Mouse (Mus musculus): ENCODE data around the gene Zfp296. TPM values are rescaled to one million over a fixed set of nuclear protein-coding genes. Genes with fewer than 3 reads are reported as not detected.

Gene Zfp296
- polyA plus RNA-seq, 1 experiment from 2014 or later, result 0.14 TPM

- 93% methylated on average over 4 of the region's 4 CpGs for WGBS
These were observed 12.6 kb upstream of the Zfp296 start for GRCm38 (mm10) chr7:19564455-19564854.

GRCm38 (mm10) chr7:19565803-19566202 is 11.3 kb upstream of the Zfp296 start:
- no peak for TF ChIP-seq CTCF (IDR thresholded peaks at IDR 0.05; ENCODE audit: low read depth)
- Histone ChIP-seq H3K9me3 (ENCODE audit: control insufficient read depth) (no peaks in the 10 kb centered on the region), H3K27me3 (replicated peaks; ENCODE audit: control insufficient read depth, insufficient read depth, low read length) (no peaks in the 10 kb centered on the region), H3K4me2 (replicated peaks; ENCODE audit: low read depth) (no peak overlapping the region), H3K9ac (ENCODE audit: low read depth, low read length) (no peak overlapping the region), H3K27ac (ENCODE audit: low read depth, low read length) (no peak overlapping the region), H3K4me3 (ENCODE audit: low read depth, low read length) (no peak overlapping the region), H3K4me1 (replicated peaks; ENCODE audit: control insufficient read depth, insufficient read depth, low read length) (no peaks in the 10 kb centered on the region), H3K36me3 (ENCODE audit: control insufficient read depth, insufficient read depth) (peaks cover 32% of the 10 kb centered on the region)
- no peak for ATAC-seq
- WGBS, result 91% methylated on average over 2 of the region's 2 CpGs

More at GRCm38 (mm10) chr7:19564455-19564854, 12.6 kb upstream of the Zfp296 start:
- Histone ChIP-seq H3K27me3 (replicated peaks; ENCODE audit: control insufficient read depth, insufficient read depth, low read length) (no peaks in the 10 kb centered on the region), H3K9ac (ENCODE audit: low read depth, low read length) (no peak overlapping the region), H3K36me3 (ENCODE audit: control insufficient read depth, insufficient read depth) (peaks cover 23% of the 10 kb centered on the region), H3K4me3 (ENCODE audit: low read depth, low read length) (no peak overlapping the region), H3K9me3 (ENCODE audit: control insufficient read depth) (no peaks in the 10 kb centered on the region), H3K27ac (ENCODE audit: low read depth, low read length) (peak overlapping the region; percentile 28; the same call in 1 of the 2 replicates), H3K4me1 (replicated peaks; ENCODE audit: control insufficient read depth, insufficient read depth, low read length) (peaks cover 9% of the 10 kb centered on the region; the same call in 1 of the 2 replicates), H3K4me2 (replicated peaks; ENCODE audit: low read depth) (no peak overlapping the region)
- peak; percentile 52 for TF ChIP-seq CTCF (IDR thresholded peaks at IDR 0.05; ENCODE audit: low read depth)
- ATAC-seq, result no peak

- Histone ChIP-seq H3K36me3 (ENCODE audit: control insufficient read depth, insufficient read depth) (peaks cover 32% of the 10 kb centered on the region), H3K9me3 (ENCODE audit: control insufficient read depth) (no peaks in the 10 kb centered on the region), H3K27me3 (replicated peaks; ENCODE audit: control insufficient read depth, insufficient read depth, low read length) (no peaks in the 10 kb centered on the region), H3K4me2 (replicated peaks; ENCODE audit: low read depth) (no peak overlapping the region), H3K27ac (ENCODE audit: low read depth, low read length) (no peak overlapping the region), H3K4me1 (replicated peaks; ENCODE audit: control insufficient read depth, insufficient read depth, low read length) (peaks cover 7% of the 10 kb centered on the region; the same call in 1 of the 2 replicates), H3K9ac (ENCODE audit: low read depth, low read length) (no peak overlapping the region), H3K4me3 (ENCODE audit: low read depth, low read length) (no peak overlapping the region)
- no peak for ATAC-seq
- TF ChIP-seq CTCF (IDR thresholded peaks at IDR 0.05; ENCODE audit: low read depth), result no peak
- WGBS, result 85% methylated on average over 8 of the region's 8 CpGs
These were observed 9.7 kb upstream of the Zfp296 start for GRCm38 (mm10) chr7:19567426-19567825.

DNA sequence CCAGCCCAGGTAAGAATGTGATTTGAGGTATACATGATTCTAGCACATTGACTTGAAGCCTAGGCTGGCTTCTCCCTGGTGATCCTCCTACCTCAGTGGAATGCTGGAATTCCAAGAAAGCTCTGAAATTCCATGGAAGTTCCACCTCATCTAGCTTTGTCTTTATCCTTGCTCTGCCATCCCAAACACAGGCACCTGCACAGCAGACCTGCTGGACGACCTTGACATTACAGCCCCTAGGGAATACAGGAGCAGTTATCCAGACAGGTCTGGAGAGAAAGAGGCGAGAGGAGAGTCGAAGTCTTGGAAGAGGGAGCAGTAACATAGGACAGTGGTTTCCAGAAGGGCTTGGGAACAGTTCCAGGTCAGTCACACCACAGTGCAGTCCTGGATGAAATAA is 7.4 kb upstream of the Zfp296 start:
- 81% methylated on average over 3 of the region's 3 CpGs for WGBS
- H3K27me3 ChIP-seq (replicated peaks; ENCODE audit: control insufficient read depth, insufficient read depth, low read length), result no peaks in the 10 kb centered on the region
- no peaks in the 10 kb centered on the region for H3K9me3 ChIP-seq (ENCODE audit: control insufficient read depth)
- peaks cover 27% of the 10 kb centered on the region; the same call in 1 of the 2 replicates for H3K36me3 ChIP-seq (ENCODE audit: control insufficient read depth, insufficient read depth)
- no peak overlapping the region for H3K4me3 ChIP-seq (ENCODE audit: low read depth, low read length)
- no peak overlapping the region for H3K9ac ChIP-seq (ENCODE audit: low read depth, low read length)
- peaks cover 10% of the 10 kb centered on the region; the same call in 1 of the 2 replicates for H3K4me1 ChIP-seq (replicated peaks; ENCODE audit: control insufficient read depth, insufficient read depth, low read length)
- TF ChIP-seq CTCF (IDR thresholded peaks at IDR 0.05; ENCODE audit: low read depth), result no peak
- H3K4me2 ChIP-seq (replicated peaks; ENCODE audit: low read depth), result no peak overlapping the region
- H3K27ac ChIP-seq (ENCODE audit: low read depth, low read length), result no peak overlapping the region
- no peak for ATAC-seq

- peak; percentile 86 for ATAC-seq
- WGBS, result under 1% methylated on average over 53 of the region's 53 CpGs
These were observed 3.9 kb upstream of the Zfp296 start for GRCm38 (mm10) chr7:19572926-19573775.

DNA sequence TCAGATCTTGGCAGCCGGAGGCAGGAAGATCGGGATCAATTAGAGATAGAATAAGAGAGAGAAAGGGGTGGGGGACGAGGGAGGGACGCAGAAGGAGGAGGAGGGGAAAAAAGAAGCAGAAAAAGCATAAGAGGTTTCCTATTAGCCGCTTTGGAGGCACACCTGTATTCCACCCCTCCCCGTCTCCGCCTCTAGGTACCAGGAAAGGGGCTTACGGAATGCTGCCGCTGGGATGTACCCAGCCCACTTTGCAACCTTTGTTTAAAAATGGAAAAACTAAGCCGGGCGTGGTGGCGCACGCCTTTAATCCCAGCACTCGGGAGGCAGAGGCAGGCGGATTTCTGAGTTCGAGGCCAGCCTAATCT is 3.3 kb upstream of the Zfp296 start:
- no peak for TF ChIP-seq CTCF (IDR thresholded peaks at IDR 0.05; ENCODE audit: low read depth)
- no peak for ATAC-seq
- peaks cover 18% of the 10 kb centered on the region for H3K4me1 ChIP-seq (replicated peaks; ENCODE audit: control insufficient read depth, insufficient read depth, low read length)
- peak overlapping the region; percentile 75 for H3K9ac ChIP-seq (ENCODE audit: low read depth, low read length)
- peak overlapping the region; percentile 88 for H3K27ac ChIP-seq (ENCODE audit: low read depth, low read length)
- no peaks in the 10 kb centered on the region for H3K9me3 ChIP-seq (ENCODE audit: control insufficient read depth)
- peaks cover 12% of the 10 kb centered on the region; the same call in 1 of the 2 replicates for H3K36me3 ChIP-seq (ENCODE audit: control insufficient read depth, insufficient read depth)
- H3K27me3 ChIP-seq (replicated peaks; ENCODE audit: control insufficient read depth, insufficient read depth, low read length), result peaks cover 12% of the 10 kb centered on the region; the same call in 1 of the 2 replicates
- 9% methylated on average over 16 of the region's 16 CpGs for WGBS
- peak overlapping the region; percentile 89 for H3K4me2 ChIP-seq (replicated peaks; ENCODE audit: low read depth)
- H3K4me3 ChIP-seq (ENCODE audit: low read depth, low read length), result peak overlapping the region; percentile 62

More at GRCm38 (mm10) chr7:19572926-19573775, 3.9 kb upstream of the Zfp296 start:
- peaks cover 12% of the 10 kb centered on the region; the same call in 1 of the 2 replicates for H3K36me3 ChIP-seq (ENCODE audit: control insufficient read depth, insufficient read depth)
- peak overlapping the region; percentile 62 for H3K4me3 ChIP-seq (ENCODE audit: low read depth, low read length)
- peak overlapping the region; percentile 75 for H3K9ac ChIP-seq (ENCODE audit: low read depth, low read length)
- peak overlapping the region; percentile 88 for H3K27ac ChIP-seq (ENCODE audit: low read depth, low read length)
- H3K27me3 ChIP-seq (replicated peaks; ENCODE audit: control insufficient read depth, insufficient read depth, low read length), result peaks cover 12% of the 10 kb centered on the region; the same call in 1 of the 2 replicates
- H3K4me2 ChIP-seq (replicated peaks; ENCODE audit: low read depth), result peak overlapping the region; percentile 89
- TF ChIP-seq CTCF (IDR thresholded peaks at IDR 0.05; ENCODE audit: low read depth), result peak; percentile 36
- H3K9me3 ChIP-seq (ENCODE audit: control insufficient read depth), result no peaks in the 10 kb centered on the region
- H3K4me1 ChIP-seq (replicated peaks; ENCODE audit: control insufficient read depth, insufficient read depth, low read length), result peaks cover 18% of the 10 kb centered on the region

Data from intestine, postnatal 0 days (tissue).